Mouse (Mus musculus) kidney, postnatal 4 days (tissue): ENCODE data around the gene Omp.

Experiments used
- DNase-seq, 2 experiments: peaks; one replicate each; pipeline ENCODE4 v3.0.0; 2021; ENCODE audit warnings: mixed read lengths in 2 of 2

Omp gene

GRCm38 (mm10) chr7:98139216-98139615 is 6.1 kb downstream of the Omp start:
- no peak for DNase-seq

- no peak for DNase-seq
Measured at GRCm38 (mm10) chr7:98137995-98138394, 7.3 kb downstream of the Omp start.

GRCm38 (mm10) chr7:98137583-98137982 is 7.7 kb downstream of the Omp start:
- DNase-seq = no peak

GRCm38 (mm10) chr7:98131751-98132150 is 13.6 kb downstream of the Omp start:
- DNase-seq = no peak

GRCm38 (mm10) chr7:98125473-98125872 is 19.8 kb downstream of the Omp start:
- peak; percentile 77 to 80 for DNase-seq

- DNase-seq = no peak
Measured at GRCm38 (mm10) chr7:98124701-98125100, 20.6 kb downstream of the Omp start.

GRCm38 (mm10) chr7:98121673-98122072 is 23.6 kb downstream of the Omp start:
- no peak for DNase-seq

- DNase-seq = no peak
Measured at GRCm38 (mm10) chr7:98121241-98121640, 24.1 kb downstream of the Omp start.

- peak; percentile 86 to 87 for DNase-seq
Measured at GRCm38 (mm10) chr7:98120325-98120724, 25.0 kb downstream of the Omp start.

- DNase-seq = no peak
Measured at GRCm38 (mm10) chr7:98119961-98120232, 25.4 kb downstream of the Omp start.

- DNase-seq = peak; percentile 68 to 82
Measured at GRCm38 (mm10) chr7:98119179-98119960, 25.9 kb downstream of the Omp start, which contains the start of gene Myo7a. Myo7a (minus strand) TSS chr7:98119524.

- peak; percentile 81 to 89 for DNase-seq
Measured at GRCm38 (mm10) chr7:98117012-98117660, 28.2 kb downstream of the Omp start.

GRCm38 (mm10) chr7:98114656-98115055 is 30.6 kb downstream of the Omp start:
- DNase-seq = no peak

- DNase-seq = no peak
Measured at GRCm38 (mm10) chr7:98111233-98111632, 34.1 kb downstream of the Omp start.

- no peak for DNase-seq
Measured at GRCm38 (mm10) chr7:98109771-98110170, 35.5 kb downstream of the Omp start.

- DNase-seq = peak; percentile 32 to 45
Measured at GRCm38 (mm10) chr7:98108636-98109430, 36.5 kb downstream of the Omp start.

GRCm38 (mm10) chr7:98106272-98106671 is 39.0 kb downstream of the Omp start:
- DNase-seq = no peak

GRCm38 (mm10) chr7:98104481-98105435 is 40.5 kb downstream of the Omp start:
- peak; percentile 59 to 79 for DNase-seq

GRCm38 (mm10) chr7:98103942-98104292 is 41.4 kb downstream of the Omp start:
- no peak for DNase-seq

- peak; percentile 92 to 93 for DNase-seq
Measured at GRCm38 (mm10) chr7:98103002-98103941, 42.0 kb downstream of the Omp start.

- DNase-seq = no peak
Measured at GRCm38 (mm10) chr7:98102488-98102887, 42.8 kb downstream of the Omp start.
